Mouse (Mus musculus) urinary bladder, postnatal 4 days (tissue): ENCODE data around the gene Slc35b1.

Experiments
- DNase-seq, 2 experiments: peaks; one replicate each; pipeline ENCODE4 v3.0.0; 2021 to 2022; ENCODE audit warnings: low spot score in 2 of 2

Slc35b1 gene

GRCm38 (mm10) chr11:95366280-95366897 lies 18.1 kb upstream of the Slc35b1 start:
- DNase-seq = peak in 1 of 2 experiments; percentile 39

DNA sequence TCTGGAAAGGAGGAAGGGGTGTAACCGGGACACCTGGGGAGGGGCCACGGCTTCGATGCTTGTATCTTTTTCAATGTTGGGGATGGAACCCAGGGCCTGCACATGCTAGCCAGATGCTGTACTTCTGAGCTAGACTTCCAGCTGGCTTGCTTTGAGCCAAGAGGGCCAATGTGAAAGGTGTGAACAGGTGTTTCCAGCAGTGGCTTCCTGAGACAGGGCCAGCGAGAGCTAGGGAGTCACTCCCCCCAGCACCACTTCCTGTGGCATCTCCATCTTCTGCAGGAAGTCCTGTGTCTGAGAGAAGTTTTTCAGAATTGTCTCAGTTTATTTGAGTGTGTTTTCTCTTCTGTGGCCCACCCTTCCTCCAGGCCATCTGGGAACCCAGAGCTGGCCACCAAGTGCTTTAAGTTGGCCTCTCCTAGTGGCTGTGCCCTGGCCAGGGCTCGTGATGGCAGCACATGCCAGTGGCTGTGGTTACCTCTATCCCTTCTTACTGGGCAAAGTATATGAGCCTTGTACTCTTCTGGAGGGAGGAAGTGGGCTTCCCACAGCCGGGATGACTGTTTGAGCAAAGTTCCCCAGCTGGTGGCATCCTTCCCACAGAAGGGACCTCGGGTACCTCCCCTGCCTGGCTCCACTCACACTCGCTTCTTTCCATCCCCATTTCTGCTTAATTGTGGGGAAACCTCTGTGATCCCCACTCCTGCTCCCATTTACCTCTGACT lies 17.3 kb upstream of the Slc35b1 start:
- no peak for DNase-seq

- DNase-seq = no peak
These were observed 16.2 kb upstream of the Slc35b1 start for GRCm38 (mm10) chr11:95368231-95368823.

GRCm38 (mm10) chr11:95368871-95369270 lies 15.6 kb upstream of the Slc35b1 start:
- DNase-seq = no peak

- peak; percentile 68 to 70 for DNase-seq
These were observed 14.3 kb upstream of the Slc35b1 start for GRCm38 (mm10) chr11:95369964-95370890.

DNA sequence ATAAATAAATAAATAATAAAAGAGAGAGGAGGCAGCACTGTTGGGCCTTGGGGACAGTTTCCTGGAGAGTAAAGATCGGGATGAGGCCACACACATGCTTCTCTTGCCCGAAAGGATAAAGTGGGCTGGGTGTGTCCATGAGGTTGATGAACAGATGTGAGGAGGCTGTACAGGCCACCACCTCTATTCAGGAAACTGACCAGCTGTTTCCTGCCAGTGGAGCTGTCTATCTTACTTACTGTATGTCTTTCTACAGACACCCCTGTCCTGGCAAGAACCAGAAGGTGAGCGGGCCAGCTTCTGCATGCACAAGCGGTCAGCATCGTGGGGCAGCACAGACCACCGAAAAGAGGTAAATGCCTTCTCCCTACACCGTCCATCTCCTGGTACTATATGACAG lies 13.3 kb upstream of the Slc35b1 start:
- DNase-seq = no peak

- DNase-seq = no peak
These were observed 5.6 kb upstream of the Slc35b1 start for GRCm38 (mm10) chr11:95378926-95379325.

- no peak for DNase-seq
These were observed 4.9 kb upstream of the Slc35b1 start for GRCm38 (mm10) chr11:95379552-95379951.

- DNase-seq = no peak
These were observed 3.8 kb upstream of the Slc35b1 start for GRCm38 (mm10) chr11:95380711-95381110.

DNA sequence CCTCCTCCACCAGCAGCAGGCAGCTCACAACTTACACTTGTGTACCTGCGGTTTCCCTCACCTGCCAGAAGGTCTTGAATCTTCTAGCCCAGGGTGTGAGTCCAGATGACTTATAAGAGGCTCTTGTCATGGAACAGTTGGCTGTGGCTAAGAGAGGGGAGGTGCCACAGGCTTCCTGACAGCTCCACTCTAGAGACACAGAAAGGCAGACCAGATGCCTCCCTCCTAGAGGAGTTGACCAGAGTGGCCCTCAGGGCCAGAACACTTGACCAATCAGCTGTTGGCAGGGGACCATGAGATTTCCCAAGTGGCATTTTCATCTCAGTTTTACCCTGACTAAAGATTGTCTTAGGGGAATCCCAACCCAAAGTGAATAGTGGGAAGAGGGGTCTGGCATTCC lies 3.3 kb upstream of the Slc35b1 start:
- DNase-seq = no peak

DNA sequence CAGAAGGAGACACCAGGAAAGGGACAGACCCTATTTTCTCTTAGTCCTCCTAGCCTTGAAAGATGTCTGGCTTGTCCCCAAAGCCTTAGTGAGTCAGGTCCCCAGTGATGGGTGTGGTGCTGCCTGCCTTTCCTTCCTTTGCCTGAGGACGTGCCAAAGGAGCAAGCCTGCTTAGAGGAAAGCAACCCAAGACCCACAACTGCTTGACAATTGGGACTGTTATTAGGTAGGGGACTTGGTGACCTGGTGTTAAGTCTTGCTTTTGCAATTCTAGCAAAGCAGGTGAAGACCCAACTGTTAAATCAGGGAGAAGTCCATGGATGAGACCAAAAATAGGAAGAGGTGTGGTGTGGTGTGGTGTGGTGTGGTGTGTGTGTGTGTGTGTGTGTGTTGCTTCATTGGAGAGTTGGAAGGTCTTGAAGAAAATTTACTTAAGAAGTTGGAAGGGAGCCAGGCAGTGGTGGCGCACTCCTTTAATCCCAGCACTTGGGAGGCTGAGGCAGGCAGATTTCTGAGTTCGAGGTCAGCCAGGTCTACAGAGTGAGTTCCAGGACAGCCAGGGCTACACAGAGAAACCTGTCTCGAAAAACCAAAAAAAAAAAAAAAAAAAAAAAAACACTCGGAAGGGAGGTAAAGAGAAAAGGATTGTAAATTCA lies 1.0 kb upstream of the Slc35b1 start:
- DNase-seq = no peak

DNA sequence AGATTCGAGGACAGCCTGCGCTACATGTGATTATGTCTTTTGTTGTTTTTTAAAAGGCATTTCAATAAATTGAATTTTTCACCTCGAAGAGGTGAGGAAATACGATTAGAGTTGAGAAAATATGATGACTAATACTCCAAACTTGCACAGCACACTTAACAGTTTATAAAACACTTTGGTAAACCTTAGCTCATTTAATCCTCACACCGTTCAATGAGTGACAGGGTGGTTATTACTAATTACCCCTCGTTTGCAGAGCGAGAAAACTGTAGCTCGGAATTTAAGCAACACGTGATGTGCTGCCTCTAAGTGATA lies 531 bp upstream of the Slc35b1 start:
- DNase-seq = no peak

DNA sequence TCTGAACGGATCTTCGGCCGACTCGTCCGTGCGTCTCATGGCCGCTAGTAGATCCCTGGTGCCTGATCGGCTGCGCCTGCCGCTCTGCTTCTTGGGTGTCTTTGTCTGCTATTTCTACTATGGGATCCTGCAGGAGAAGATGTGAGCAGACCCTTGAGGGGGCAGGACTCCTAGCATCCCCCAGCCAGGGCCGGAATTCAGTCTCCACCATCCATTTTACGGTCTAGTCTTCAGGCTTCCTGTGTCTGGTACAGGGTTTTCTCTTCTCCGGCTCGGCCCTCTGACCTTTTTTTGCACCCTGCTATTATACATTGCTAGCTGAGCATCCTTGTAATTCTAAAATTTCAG lies 455 bp downstream of the Slc35b1 start:
- DNase-seq = no peak

- DNase-seq = no peak
These were observed 2.9 kb downstream of the Slc35b1 start for GRCm38 (mm10) chr11:95387354-95387753.

GRCm38 (mm10) chr11:95389006-95389405 lies 4.5 kb downstream of the Slc35b1 start:
- DNase-seq = no peak

DNA sequence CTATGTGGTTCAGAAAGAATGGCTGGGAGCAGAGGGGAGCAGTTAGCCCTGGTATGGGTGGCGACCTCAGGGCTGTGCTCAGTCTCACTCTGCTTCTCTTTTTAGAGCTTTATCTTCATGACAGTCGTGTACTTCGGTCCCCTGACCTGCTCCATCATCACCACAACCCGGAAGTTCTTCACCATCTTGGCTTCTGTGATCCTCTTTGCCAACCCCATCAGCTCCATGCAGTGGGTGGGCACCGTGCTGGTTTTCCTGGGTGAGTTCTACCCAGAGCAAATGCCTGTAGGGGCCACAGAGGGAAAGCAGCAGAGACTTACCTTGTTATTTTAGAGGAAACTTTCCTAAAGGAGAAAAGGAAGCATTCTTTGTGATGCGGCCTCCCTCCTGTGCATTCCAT lies 5.9 kb downstream of the Slc35b1 start:
- no peak for DNase-seq

- no peak for DNase-seq
These were observed 6.7 kb downstream of the Slc35b1 start for GRCm38 (mm10) chr11:95391201-95391600.

DNA sequence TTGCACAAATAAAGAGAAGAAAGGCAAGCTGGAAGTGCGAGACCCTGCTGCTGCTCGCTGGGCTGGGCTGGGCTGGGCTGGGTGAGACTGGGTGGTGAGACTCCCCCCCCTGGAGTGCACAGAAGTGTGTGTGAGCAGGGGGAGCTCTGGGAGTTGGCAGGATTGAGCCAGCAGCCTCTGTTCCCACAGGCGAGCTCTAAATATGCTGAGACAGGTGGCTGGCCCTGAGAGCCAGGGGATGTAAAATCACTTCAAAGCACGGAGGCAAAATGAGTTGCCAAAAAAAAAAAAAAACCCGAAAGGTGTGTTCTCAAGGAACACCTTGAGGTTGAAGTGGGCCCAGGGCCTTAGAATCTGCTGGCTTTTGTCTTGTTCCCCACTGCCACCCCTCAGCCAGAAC lies 7.3 kb downstream of the Slc35b1 start:
- DNase-seq = no peak

DNA sequence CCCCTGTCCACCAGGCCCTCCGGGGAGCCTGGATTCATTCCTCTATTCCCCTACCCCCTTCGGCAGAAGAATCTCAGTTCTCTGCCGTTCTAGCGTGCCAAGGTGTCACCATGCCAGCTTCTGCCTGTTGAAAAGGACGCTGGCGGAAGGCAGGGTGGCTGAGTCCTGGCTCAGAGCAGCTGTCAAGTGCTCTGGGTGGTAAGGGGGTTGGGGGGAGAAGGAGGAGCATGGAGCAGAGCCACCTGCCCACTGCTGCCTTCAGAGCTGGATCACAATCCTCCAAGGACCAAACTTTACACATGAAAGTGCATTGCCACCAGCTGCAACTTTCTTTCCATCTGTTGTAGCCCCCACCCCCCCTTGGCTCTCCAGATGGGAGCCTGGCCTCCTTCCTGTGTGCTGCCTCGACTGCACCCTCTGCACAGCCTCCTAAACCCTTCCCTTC lies 7.8 kb downstream of the Slc35b1 start:
- DNase-seq = no peak

DNA sequence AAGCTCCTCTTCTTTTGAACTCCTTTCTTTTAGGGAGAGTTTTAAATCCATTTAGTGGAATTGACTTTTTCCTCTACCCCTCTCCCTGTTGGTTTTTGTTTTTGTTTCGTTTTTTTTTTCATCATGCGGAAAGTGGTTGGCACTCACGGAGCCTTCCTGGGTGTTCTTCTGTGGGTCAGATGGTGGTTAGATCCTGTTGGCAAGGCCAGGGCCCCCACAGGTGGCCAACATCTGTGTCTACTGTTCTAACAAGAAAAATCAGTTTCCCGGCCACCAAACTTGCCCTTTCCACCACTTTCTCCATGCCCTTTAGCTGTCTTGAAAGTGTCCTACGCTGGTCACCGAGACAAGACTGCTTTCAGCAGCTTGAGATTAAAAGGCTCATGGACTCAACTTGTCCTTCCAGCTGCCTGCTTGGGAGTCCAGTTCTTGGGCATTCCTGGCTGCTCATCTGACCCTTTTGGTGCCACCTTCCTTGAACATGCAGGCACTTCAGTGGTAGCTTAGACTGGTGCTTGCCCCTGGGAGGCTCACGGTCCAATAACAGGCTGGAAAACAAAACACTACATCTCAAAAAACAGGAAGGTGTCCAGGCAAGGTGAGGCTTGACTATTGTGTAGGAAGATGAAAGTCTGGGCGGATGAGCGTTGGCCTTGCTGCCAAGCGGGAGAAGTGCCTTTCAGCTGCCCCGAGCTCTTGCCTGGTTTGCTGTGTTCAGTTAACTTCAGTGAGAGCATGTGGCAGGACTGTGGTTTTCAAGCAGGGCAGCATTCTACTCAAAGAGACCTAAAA lies 8.4 kb downstream of the Slc35b1 start:
- DNase-seq = no peak

- DNase-seq = no peak
These were observed 9.0 kb downstream of the Slc35b1 start for GRCm38 (mm10) chr11:95393500-95393816.
